Mouse (Mus musculus): ENCODE measurements around the gene Polr3h.
"Not testable (repeated sequence)": the region's sequence is repeated elsewhere in the genome, so short reads cannot be mapped to it uniquely, and the experiment has no call there.

Polr3h gene

DNA sequence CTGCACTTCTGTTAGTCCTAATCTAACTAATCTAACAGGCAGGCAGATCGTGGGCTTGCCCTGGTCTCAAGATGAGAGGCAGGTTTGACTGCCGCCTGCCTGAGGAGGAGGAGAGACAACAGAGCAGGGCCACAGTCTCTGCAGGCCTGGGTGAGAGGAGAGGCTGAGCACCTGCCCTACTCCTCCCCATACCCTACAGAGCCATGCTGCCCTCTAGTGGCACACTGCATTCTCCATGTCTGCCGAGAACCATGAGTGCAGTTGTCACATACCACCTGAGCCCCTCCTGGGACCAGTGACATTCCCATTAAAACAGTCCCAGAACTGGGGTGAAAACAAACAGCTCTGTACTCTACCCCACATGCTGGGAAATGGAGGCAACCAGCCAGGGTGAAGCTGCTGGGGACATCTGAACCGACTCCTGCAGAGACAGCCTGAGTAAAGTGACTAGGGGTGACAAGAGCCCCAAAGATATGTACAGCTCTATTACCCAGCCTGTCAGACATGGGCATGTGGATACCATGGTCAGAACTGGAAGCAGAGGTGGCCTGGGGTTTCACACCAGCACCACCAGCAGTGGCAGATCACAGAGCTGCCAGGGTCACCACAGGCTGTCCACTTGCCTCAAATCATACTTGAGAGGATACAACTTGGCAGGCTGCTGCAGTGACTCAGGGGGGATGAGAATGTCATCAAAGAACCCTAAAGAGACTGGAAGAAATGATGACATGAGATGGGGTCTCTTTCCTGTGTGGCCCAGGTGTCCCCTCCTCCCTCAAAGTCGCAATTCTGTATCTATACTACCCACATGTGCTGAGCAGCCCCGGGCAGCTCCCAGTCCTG is 8.2 kb downstream of the Polr3h start:
- peak; percentile 84 for DNase-seq (ENCODE audit: low read depth, low spot score)

DNA sequence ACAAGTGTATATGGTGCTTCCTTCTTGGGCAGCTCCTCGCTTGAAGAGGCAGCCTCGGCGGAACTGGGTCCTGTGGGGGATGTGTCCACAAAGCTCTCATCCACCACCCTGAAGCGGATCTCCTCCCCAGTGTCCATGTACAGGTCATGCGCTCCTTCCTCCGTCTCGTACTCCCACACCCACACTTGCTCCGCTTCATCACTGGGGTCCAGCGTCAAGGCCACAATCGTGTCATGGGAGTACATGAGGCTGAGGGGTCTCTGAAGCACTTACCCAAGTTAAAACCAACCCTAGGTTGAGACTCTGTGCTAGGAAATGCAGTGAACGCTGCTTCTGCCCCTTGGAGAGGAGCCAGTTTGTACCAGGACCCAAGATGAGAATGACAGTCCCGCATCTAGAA is 8.8 kb downstream of the Polr3h start:
- no peak for DNase-seq (ENCODE audit: low read depth, low spot score)

DNA sequence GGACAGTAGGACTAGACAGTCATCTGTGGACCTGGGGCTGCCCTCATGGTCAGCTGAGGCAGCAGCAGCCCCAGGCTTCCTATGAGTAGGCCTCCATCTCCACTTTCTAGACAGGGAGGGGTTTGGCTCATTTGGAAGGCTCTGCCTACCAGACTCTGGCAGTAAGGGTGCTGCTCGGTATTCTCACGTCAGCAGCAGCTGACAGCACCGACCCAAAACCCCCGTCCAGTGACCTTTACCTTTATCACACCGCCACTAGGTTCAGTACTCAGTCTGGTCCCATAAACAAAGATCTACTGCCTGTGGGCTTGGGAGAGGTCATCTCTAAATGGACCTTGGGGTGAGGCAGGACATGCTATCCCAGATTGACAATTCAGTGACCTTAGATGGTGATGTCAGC is 10.4 kb downstream of the Polr3h start:
- DNase-seq (ENCODE audit: low read depth, low spot score), result no peak

DNA sequence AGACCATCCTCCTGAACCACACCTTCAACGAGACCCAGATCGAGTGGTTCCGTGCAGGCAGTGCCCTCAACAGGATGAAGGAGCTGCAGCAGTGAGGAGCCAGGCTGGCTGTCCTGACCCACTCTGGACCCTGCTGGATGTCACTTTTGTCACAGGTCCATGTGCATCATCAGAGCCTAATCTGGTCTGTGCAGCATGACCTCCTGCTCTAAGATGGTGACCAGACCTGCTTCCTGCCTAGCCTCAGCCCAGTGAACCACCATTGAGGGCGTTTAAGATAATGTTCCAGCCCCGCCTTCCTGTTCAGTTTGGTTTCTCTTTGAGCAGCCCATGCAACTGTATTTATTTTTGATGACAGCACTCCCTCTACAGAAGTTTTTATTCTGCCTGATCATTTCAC is 11.4 kb downstream of the Polr3h start:
- DNase-seq (ENCODE audit: low read depth, low spot score), result no peak

GRCm38 (mm10) chr15:81912498-81912897 is 13.5 kb downstream of the Polr3h start:
- no peak for DNase-seq (ENCODE audit: low read depth, low spot score)

DNA sequence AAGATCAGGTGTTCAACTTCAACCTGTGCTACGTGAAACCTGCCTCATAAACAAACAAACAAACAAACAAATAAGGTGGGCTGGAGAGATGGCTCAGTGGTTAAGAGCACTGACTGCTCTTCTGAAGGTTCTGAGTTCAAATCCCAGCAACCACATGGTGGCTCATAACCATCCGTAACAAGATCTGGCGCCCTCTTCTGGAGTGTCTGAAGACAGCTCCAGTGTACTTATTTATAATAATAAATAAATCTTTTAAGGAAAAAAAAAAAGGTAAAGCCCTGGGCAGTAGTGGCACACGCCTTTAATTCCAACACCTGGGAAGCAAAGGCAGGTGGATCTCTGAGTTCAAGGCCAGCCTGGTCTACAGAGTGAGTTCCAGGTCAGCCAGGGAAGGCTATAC is 17.3 kb downstream of the Polr3h start:
- not testable (repeated sequence) for DNase-seq (ENCODE audit: low read depth, low spot score)

- DNase-seq (ENCODE audit: low read depth, low spot score), result no peak
Measured at GRCm38 (mm10) chr15:81907953-81908352, 18.1 kb downstream of the Polr3h start.

DNA sequence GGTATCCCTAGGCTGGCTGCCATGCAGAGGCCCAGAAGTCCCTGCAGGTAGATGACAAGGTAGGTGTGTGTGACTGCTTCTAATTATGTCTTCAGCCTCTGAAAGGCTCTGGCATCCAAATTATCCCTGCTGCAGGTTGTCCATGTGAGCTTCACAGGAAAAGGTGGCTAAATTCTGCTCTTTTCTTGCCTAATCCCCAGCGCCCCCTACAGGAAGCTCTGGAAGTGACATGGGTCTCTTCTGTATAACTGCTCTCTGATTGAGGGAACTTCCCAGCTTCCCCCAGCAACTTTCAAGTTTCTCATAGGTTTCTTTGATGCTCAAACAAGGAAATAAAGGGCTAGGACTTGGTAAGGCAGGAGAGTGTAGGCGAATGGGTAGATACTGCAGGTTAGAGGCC is 21.1 kb downstream of the Polr3h start:
- peak; percentile 80 for DNase-seq (ENCODE audit: low read depth, low spot score)

- no peak for DNase-seq (ENCODE audit: low read depth, low spot score)
Measured at GRCm38 (mm10) chr15:81898751-81899150, 27.3 kb downstream of the Polr3h start.

GRCm38 (mm10) chr15:81897607-81898285 is 28.3 kb downstream of the Polr3h start:
- DNase-seq (ENCODE audit: low read depth, low spot score), result no peak

DNA sequence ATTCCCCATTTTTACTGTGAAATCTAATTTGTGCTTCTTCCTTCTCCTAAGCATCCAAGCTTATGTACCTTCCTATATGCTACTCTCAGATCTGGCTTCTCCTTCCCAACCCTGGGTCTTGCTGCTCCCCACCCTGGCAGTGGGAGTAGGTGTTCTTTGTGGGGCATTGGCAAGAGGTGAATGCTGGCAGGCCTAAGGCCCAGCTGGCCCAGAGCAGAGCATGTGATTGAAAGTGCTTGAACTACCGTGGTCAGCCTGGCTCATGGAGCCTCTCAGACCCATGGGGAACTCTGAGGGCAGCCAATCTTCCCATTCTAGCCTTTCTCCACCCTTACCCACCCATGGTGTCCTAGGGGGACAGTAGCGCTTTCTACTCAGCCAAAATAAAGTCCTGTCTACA is 29.6 kb downstream of the Polr3h start:
- DNase-seq (ENCODE audit: low read depth, low spot score), result no peak

GRCm38 (mm10) chr15:81894002-81894401 is 32.0 kb downstream of the Polr3h start:
- DNase-seq (ENCODE audit: low read depth, low spot score), result no peak

GRCm38 (mm10) chr15:81891822-81892580 is 34.0 kb downstream of the Polr3h start:
- DNase-seq (ENCODE audit: low read depth, low spot score), result peak; percentile 74

GRCm38 (mm10) chr15:81891140-81891802 is 34.8 kb downstream of the Polr3h start:
- no peak for DNase-seq (ENCODE audit: low read depth, low spot score)

DNA sequence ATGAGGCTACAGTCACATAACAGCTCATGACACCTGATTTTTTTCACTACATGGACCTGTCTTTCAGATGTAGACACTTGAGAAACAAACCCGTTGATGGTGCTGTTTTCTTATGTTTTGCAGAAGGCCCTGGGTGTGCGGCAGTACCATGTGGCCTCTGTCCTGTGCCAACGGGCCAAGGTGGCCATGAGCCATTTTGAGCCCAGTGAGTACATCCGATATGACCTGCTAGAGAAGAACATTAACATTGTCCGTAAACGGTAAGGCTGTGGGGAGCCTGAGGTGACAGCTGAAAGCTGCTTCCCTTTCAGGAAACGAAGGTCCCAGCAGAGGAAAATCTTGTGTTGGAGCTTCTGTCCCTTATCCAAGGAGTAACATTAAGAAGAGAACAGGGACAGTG is 36.9 kb downstream of the Polr3h start:
- DNase-seq (ENCODE audit: low read depth, low spot score), result no peak

DNA sequence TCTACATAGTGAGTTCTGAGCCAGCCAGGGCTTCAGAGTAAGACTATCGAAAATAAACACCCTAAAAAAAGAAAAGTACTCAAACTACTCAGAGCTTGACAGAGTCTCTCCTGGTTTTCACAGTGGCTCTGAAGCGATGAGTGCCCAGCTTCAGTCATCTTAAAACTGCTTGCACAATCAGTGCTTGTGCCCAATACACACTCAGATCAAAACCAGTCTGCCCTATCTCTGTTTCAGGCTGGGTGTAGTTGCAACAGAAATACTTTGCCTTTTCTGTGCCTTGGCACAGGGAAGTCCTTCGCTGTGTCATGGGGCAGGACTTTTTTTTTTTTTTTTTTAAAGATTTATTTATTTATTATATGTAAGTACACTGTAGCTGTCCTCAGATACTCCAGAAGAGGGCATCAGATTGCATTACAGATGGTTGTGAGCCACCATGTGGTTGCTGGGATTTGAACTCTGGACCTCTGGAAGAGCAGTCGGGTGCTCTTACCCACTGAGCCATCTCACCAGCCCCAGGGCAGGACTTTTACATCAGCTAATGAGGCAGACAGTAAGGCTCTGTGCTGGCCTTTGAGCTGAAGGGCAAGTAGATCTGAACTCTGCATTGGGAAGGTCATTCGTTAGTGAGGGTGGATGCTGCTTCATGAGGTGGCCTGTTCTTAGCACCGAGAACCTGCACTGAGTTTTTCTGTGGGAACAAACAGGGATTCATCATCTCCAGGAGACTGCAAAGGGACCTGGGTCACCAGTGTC is 39.1 kb downstream of the Polr3h start:
- no peak for DNase-seq (ENCODE audit: low read depth, low spot score)

DNA sequence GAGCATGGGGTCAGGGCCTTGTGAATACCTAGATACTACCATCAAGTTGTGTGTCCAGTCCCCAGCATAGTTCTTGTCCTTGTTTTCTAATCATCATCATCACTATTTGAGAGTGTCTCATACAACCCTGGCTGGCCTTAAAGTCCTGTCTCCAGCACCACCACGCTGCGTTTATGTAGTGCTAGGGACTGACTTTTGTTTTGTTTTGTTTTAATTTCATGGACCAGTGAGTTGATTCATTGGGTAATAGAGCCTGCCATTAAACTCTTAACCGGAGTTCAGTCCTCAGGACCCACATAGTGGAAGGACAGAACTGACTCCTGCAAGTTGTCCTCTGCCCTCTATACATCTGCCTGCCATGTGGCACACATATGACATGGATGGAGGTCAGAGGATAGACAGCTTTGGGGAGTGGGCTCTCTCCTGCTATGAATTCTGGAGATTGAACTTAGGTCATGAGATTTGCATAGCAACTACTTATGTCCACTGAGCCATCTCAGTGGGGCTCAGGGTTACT is 40.6 kb downstream of the Polr3h start:
- no peak for DNase-seq (ENCODE audit: low read depth, low spot score)

- no peak for DNase-seq (ENCODE audit: low read depth, low spot score)
Measured at GRCm38 (mm10) chr15:81882348-81882747, 43.7 kb downstream of the Polr3h start.

GRCm38 (mm10) chr15:81879531-81880401 is 46.3 kb downstream of the Polr3h start:
- DNase-seq (ENCODE audit: low read depth, low spot score), result no peak
